Mouse (Mus musculus): ENCODE measurements around the gene Isl1. TPM values are rescaled to one million over a fixed set of nuclear protein-coding genes. Genes with fewer than 3 reads are reported as not detected.

Gene Isl1
- polyA plus RNA-seq, 1 experiment from 2014 or later: 1.6 TPM

GRCm38 (mm10) chr13:116293301-116294150 lies 16.0 kb downstream of the Isl1 start:
- Histone ChIP-seq H3K9me3 (replicated peaks) (no peaks in the 10 kb centered on the region), H3K9ac (no peak overlapping the region), H3K4me3 (no peak overlapping the region), H3K4me2 (peak overlapping the region; percentile 38), H3K4me1 (no peaks in the 10 kb centered on the region), H3K27ac (no peak overlapping the region), H3K27me3 (replicated peaks) (peaks cover 51% of the 10 kb centered on the region), H3K36me3 (no peaks in the 10 kb centered on the region)
- ATAC-seq: peak; percentile 37; the same call in 1 of the 2 replicates
- 6% methylated on average over 27 of the region's 27 CpGs for WGBS (ENCODE audit: insufficient replicate concordance)

GRCm38 (mm10) chr13:116289655-116290054 lies 19.8 kb downstream of the Isl1 start:
- no peak overlapping the region for H3K27ac ChIP-seq
- no peak overlapping the region for H3K4me3 ChIP-seq
- H3K4me2 ChIP-seq: no peak overlapping the region
- ATAC-seq: no peak
- 68% methylated on average over 1 of the region's 1 CpGs for WGBS (ENCODE audit: insufficient replicate concordance)
- H3K9me3 ChIP-seq (replicated peaks): no peaks in the 10 kb centered on the region
- peaks cover 19% of the 10 kb centered on the region for H3K27me3 ChIP-seq (replicated peaks)
- H3K36me3 ChIP-seq: no peaks in the 10 kb centered on the region
- no peak overlapping the region for H3K9ac ChIP-seq
- H3K4me1 ChIP-seq: no peaks in the 10 kb centered on the region

DNA sequence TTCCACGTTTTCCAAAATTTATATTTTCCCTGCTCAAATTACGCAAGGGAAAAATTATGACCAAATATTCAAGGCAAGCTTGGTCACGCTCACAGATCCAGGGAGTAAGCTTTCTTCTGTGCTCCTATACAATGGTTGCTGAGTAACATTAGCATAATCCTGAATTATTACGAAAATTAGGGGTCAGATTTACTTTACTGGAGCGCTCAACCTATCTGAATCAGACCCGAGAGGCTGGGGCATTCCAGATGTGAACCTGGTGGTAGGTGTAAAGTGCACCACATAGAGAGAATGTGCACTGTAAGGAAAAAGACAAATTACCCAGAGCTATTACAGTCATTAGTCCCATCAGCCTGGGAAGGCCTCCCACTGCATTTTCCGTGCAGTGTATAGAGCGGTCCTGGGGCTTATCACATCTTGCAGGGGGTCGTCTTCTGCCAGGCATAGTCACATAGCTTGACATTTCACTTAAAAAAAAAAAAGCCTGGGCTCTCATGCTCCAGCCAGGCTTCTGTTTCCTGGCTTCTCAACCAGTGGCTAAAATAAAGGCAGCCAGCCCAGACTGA lies 30.2 kb downstream of the Isl1 start:
- no peak overlapping the region for H3K4me2 ChIP-seq
- 51% methylated on average over 9 of the region's 9 CpGs for WGBS (ENCODE audit: insufficient replicate concordance)
- H3K27me3 ChIP-seq (replicated peaks): no peaks in the 10 kb centered on the region
- H3K9ac ChIP-seq: no peak overlapping the region
- no peaks in the 10 kb centered on the region for H3K4me1 ChIP-seq
- ATAC-seq: no peak
- no peak overlapping the region for H3K4me3 ChIP-seq
- H3K36me3 ChIP-seq: no peaks in the 10 kb centered on the region
- H3K27ac ChIP-seq: no peak overlapping the region
- H3K9me3 ChIP-seq (replicated peaks): no peaks in the 10 kb centered on the region
